In genomic region chr12:25240142-25240541, GRCm38 (mm10) we compare ENCODE assay signal across 8 mouse cellular contexts.
A peak's percentile ranks its signal among the peaks of the same experiment; 100 is the strongest.
DNase-seq lines count a peak whose midpoint lies in the region; ATAC-seq lines count a peak whose summit lies in the region.

No protein-coding gene starts in this region.

- H3K4me1 ChIP-seq in hindbrain, embryonic 16.5 days (ENCODE audit: control insufficient read depth, insufficient read depth, low read depth, low read length): peaks cover 2% of the 10 kb centered on the region; the same call in 1 of the 2 replicates
- H3K4me1 ChIP-seq in hindbrain, embryonic 14.5 days (replicated peaks; ENCODE audit: control insufficient read depth, insufficient read depth, low read length): 0 out of 2 replicates have a peak, but pooled peaks cover 6% of the 10 kb centered on the region

- 63% methylated on average over 12 of the region's 12 CpGs for WGBS in hindbrain, embryonic 16.5 days
- 59% methylated on average over 12 of the region's 12 CpGs for WGBS in hindbrain, embryonic 14.5 days

- ATAC-seq in hindbrain, embryonic 16.5 days: 0 out of 2 replicates have a peak, but pooled peaks have one; percentile 67
- ATAC-seq in hindbrain, embryonic 14.5 days (ENCODE audit: low FRiP score): no peak
- ATAC-seq in activated CD4-positive, CD25-positive, alpha-beta regulatory T cell, adult 4 months: peak; percentile 76

- H3K4me2 ChIP-seq in hindbrain, embryonic 16.5 days (ENCODE audit: low read length): no peak overlapping the region
- no peak overlapping the region for H3K4me2 ChIP-seq in hindbrain, embryonic 14.5 days (replicated peaks)

- 0 out of 2 replicates have a peak overlapping the region, but pooled peaks have one; percentile 17 for H3K9ac ChIP-seq in hindbrain, embryonic 16.5 days (ENCODE audit: low read depth, low read length)
- no peak overlapping the region for H3K9ac ChIP-seq in hindbrain, embryonic 14.5 days

- H3K27me3 ChIP-seq in hindbrain, embryonic 16.5 days (replicated peaks; ENCODE audit: control insufficient read depth, insufficient read depth, low read length): no peaks in the 10 kb centered on the region
- no peaks in the 10 kb centered on the region for H3K27me3 ChIP-seq in hindbrain, embryonic 14.5 days (ENCODE audit: control insufficient read depth, insufficient read depth, low read length)

- H3K4me3 ChIP-seq in hindbrain, embryonic 16.5 days (ENCODE audit: low read length): no peak overlapping the region
- no peak overlapping the region for H3K4me3 ChIP-seq in hindbrain, embryonic 14.5 days (replicated peaks; ENCODE audit: low read length)

- intact Hi-C loops in heart, postnatal 25 days (cut with DNase I): no loop called here

- no peaks in the 10 kb centered on the region for H3K36me3 ChIP-seq in hindbrain, embryonic 16.5 days (ENCODE audit: control insufficient read depth, insufficient read depth, low read length)
- H3K36me3 ChIP-seq in hindbrain, embryonic 14.5 days (replicated peaks; ENCODE audit: control insufficient read depth, insufficient read depth): no peaks in the 10 kb centered on the region

- no peak for DNase-seq in hindbrain, embryonic 14.5 days (ENCODE audit: low spot score)
- peak; percentile 4 for DNase-seq in 3T3-L1 (ENCODE audit: low read depth, low spot score)
- DNase-seq in layer of hippocampus, postnatal 10 days (ENCODE audit: low spot score in 2 of 2): peak; percentile 42 to 55
- peak; percentile 17 for DNase-seq in retina, postnatal 7 days (ENCODE audit: low read depth, low spot score)
- no peak for DNase-seq in urinary bladder, adult 18-20 months (ENCODE audit: low spot score in 2 of 2)
- no peak for DNase-seq in heart, postnatal 25 days (ENCODE audit: low spot score)

- no peak overlapping the region for H3K27ac ChIP-seq in hindbrain, embryonic 16.5 days (ENCODE audit: low read depth, low read length)
- no peak overlapping the region for H3K27ac ChIP-seq in hindbrain, embryonic 14.5 days

- H3K9me3 ChIP-seq in hindbrain, embryonic 16.5 days (ENCODE audit: control insufficient read depth, low read length): no peaks in the 10 kb centered on the region
- H3K9me3 ChIP-seq in hindbrain, embryonic 14.5 days (ENCODE audit: control insufficient read depth, low read length): no peaks in the 10 kb centered on the region

Comparison
In these comparisons a context has a peak if more than half of its experiments do, and no peak if none do; other contexts are left out.
1. DNase-seq: peak in 3T3-L1 (single experiment), layer of hippocampus, postnatal 10 days (2 of 2) and retina, postnatal 7 days (single experiment); none in hindbrain, embryonic 14.5 days (single experiment), urinary bladder, adult 18-20 months (0 of 2) and heart, postnatal 25 days (single experiment).